ENCODE assay signal across 8 mouse cellular contexts in the genomic region with DNA sequence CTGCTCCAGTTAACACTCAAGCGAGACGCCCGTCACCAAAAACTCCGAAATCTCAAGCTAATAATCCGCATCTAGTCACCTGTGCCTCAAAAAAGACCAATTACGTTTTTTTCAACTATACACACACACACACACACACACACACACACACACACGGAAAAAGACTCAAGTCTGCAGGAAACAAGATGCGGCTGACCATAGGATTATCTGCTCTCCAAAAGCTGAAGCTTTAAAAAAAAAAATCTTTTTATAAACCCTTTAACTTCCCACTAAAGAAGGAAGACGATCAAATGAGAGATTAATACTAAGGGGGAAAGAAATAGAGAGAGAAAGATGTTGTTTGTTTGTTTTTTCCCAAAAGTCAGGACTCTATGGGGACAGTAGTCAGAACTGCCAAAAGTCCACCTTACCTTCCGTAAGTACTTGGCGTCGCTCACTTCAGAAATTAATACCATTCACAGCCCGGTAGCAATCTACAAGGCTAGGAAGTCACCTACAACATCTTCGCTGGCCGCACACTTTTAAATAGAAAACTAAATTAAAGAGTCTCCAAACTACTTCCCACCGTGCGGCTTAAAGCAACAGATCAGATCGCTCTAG. TPM values are rescaled to one million over a fixed set of nuclear protein-coding genes. Genes with fewer than 3 reads are reported as not detected.
DNase-seq lines count a peak whose midpoint lies in the region; ATAC-seq and TF ChIP-seq lines count a peak whose summit lies in the region.

No protein-coding gene starts in this region.

- no peak for DNase-seq in cerebellum, adult 2 months
- no peak for DNase-seq in cerebellum, postnatal 4 days (ENCODE audit: low spot score in 2 of 2)
- no peak for DNase-seq in neural tube, embryonic 11.5 days (ENCODE audit: low spot score)
- DNase-seq in neural tube, embryonic 10.5 days (ENCODE audit: extremely low spot score, low spot score) = no peak
- no peak for DNase-seq in gastrocnemius, adult 18-20 months (ENCODE audit: low spot score)
- no peak for DNase-seq in spleen, postnatal 36 days (ENCODE audit: low spot score in 2 of 2)

- peak overlapping the region; percentile 34 for H3K4me3 ChIP-seq in cerebellum, adult 2 months (replicated peaks; ENCODE audit: insufficient read depth, low read depth, low read length)
- peak overlapping the region; percentile 34 for H3K4me3 ChIP-seq in neural tube, embryonic 11.5 days (ENCODE audit: low read depth, low read length)
- peak overlapping the region; percentile 54 for H3K4me3 ChIP-seq in limb, embryonic 12.5 days (replicated peaks)
- peak overlapping the region; percentile 54 for H3K4me3 ChIP-seq in stomach, embryonic 15.5 days (replicated peaks)

- TF ChIP-seq CTCF in cerebellum, adult 2 months (IDR thresholded peaks at IDR 0.05; ENCODE audit: borderline replicate concordance, insufficient read depth, low read depth, low read length) = no peak

- no peaks in the 10 kb centered on the region for H3K4me1 ChIP-seq in cerebellum, adult 2 months (ENCODE audit: control insufficient read depth, insufficient read depth, low read length)
- H3K4me1 ChIP-seq in neural tube, embryonic 11.5 days (ENCODE audit: control insufficient read depth, insufficient read depth, low read length) = peaks cover 5% of the 10 kb centered on the region; the same call in 1 of the 2 replicates
- peaks cover 12% of the 10 kb centered on the region for H3K4me1 ChIP-seq in limb, embryonic 12.5 days (replicated peaks)
- peaks cover 7% of the 10 kb centered on the region for H3K4me1 ChIP-seq in stomach, embryonic 15.5 days

- no peaks in the 10 kb centered on the region for H3K9me3 ChIP-seq in neural tube, embryonic 11.5 days (ENCODE audit: control insufficient read depth, low read length)
- H3K9me3 ChIP-seq in limb, embryonic 12.5 days = no peaks in the 10 kb centered on the region
- H3K9me3 ChIP-seq in stomach, embryonic 15.5 days = no peaks in the 10 kb centered on the region

- ATAC-seq in neural tube, embryonic 11.5 days (ENCODE audit: insufficient read depth, low FRiP score, low TSS enrichment) = no peak
- ATAC-seq in limb, embryonic 12.5 days (ENCODE audit: insufficient number of reproducible peaks, insufficient read depth, low FRiP score, low TSS enrichment, low read depth) = no peak
- no peak for ATAC-seq in stomach, embryonic 15.5 days (ENCODE audit: insufficient read depth, low FRiP score, low read depth)

- WGBS in cerebellum, adult 2 months = 15% methylated on average over 18 of the region's 18 CpGs
- WGBS in neural tube, embryonic 11.5 days = under 1% methylated on average over 18 of the region's 18 CpGs
- under 1% methylated on average over 18 of the region's 18 CpGs for WGBS in limb, embryonic 12.5 days
- WGBS in stomach, embryonic 15.5 days = 2% methylated on average over 18 of the region's 18 CpGs

- peaks cover 3% of the 10 kb centered on the region; the same call in 1 of the 2 replicates for H3K27me3 ChIP-seq in cerebellum, adult 2 months (ENCODE audit: control insufficient read depth, insufficient read depth, low read length)
- peaks cover 22% of the 10 kb centered on the region for H3K27me3 ChIP-seq in neural tube, embryonic 11.5 days (ENCODE audit: control insufficient read depth, insufficient read depth, low read length)
- H3K27me3 ChIP-seq in limb, embryonic 12.5 days = peaks cover 47% of the 10 kb centered on the region
- H3K27me3 ChIP-seq in stomach, embryonic 15.5 days (replicated peaks) = 0 out of 2 replicates have a peak, but pooled peaks cover 3% of the 10 kb centered on the region

- H3K4me2 ChIP-seq in neural tube, embryonic 11.5 days (ENCODE audit: low read depth) = peak overlapping the region; percentile 78
- peak overlapping the region; percentile 94 for H3K4me2 ChIP-seq in limb, embryonic 12.5 days
- peak overlapping the region; percentile 85 for H3K4me2 ChIP-seq in stomach, embryonic 15.5 days

- H3K9ac ChIP-seq in neural tube, embryonic 11.5 days (ENCODE audit: low read length) = peak overlapping the region; percentile 23; the same call in 1 of the 2 replicates
- H3K9ac ChIP-seq in limb, embryonic 12.5 days (replicated peaks) = peak overlapping the region; percentile 61
- peak overlapping the region; percentile 50; the same call in 1 of the 2 replicates for H3K9ac ChIP-seq in stomach, embryonic 15.5 days

- H3K36me3 ChIP-seq in neural tube, embryonic 11.5 days (ENCODE audit: control insufficient read depth, insufficient read depth, low read length) = no peaks in the 10 kb centered on the region
- H3K36me3 ChIP-seq in limb, embryonic 12.5 days = no peaks in the 10 kb centered on the region
- H3K36me3 ChIP-seq in stomach, embryonic 15.5 days = no peaks in the 10 kb centered on the region

- no peak for TF ChIP-seq POLR2A in cerebellum, adult 2 months (IDR thresholded peaks at IDR 0.05; ENCODE audit: borderline replicate concordance, insufficient read depth, low read length)

- H3K27ac ChIP-seq in cerebellum, adult 2 months (ENCODE audit: insufficient read depth, low read length) = no peak overlapping the region
- no peak overlapping the region for H3K27ac ChIP-seq in neural tube, embryonic 11.5 days (ENCODE audit: low read depth, low read length)
- no peak overlapping the region for H3K27ac ChIP-seq in limb, embryonic 12.5 days
- peak overlapping the region; percentile 98 for H3K27ac ChIP-seq in stomach, embryonic 15.5 days

RNA-seq across cellular contexts. Expression of a gene that starts 22.7 kb away (rescaled TPM):
- 0.49 and 1.7 TPM in 2 replicates for polyA plus RNA-seq in cerebellum, adult 2 months (2012; rRNA removed)
- polyA plus RNA-seq in neural tube, embryonic 11.5 days (2014; fragmentation: Nextera tagmentation; extraction: Ambion mirVana) = 1.9 TPM in 2 replicates
- polyA plus RNA-seq in limb, embryonic 12.5 days (2016; fragmentation: Nextera tagmentation; extraction: Ambion mirVana) = 1.2 and 2.4 TPM in 2 replicates
- polyA plus RNA-seq in stomach, embryonic 15.5 days (2015; fragmentation: Nextera tagmentation; extraction: Ambion mirVana) = 80.6 and 88.2 TPM in 2 replicates
- total RNA-seq in gastrocnemius, adult 18-20 months (2021) = under 1 TPM; 0.57 to 0.66 TPM

Comparison
In these comparisons a context has a peak if more than half of its experiments do, and no peak if none do; other contexts are left out.
1. RNA of a gene that starts 22.7 kb away (polyA plus RNA-seq): 80.6 to 88.2 TPM in stomach, embryonic 15.5 days; 1.2 to 2.4 TPM in limb, embryonic 12.5 days, 1.9 TPM in neural tube, embryonic 11.5 days and 0.49 to 1.7 TPM in cerebellum, adult 2 months; every median in the first group is over 10 times any median in the second.
2. Peak in every context shown above with its lines, with median percentiles within 50 percentile points of each other: H3K4me3 ChIP-seq, H3K4me2 ChIP-seq and H3K9ac ChIP-seq.